Mouse (Mus musculus) small intestine, adult 2 months (tissue): ENCODE results near the gene Gm13698.
"Not testable (repeated sequence)": the region's sequence is repeated elsewhere in the genome, so short reads cannot be mapped to it uniquely, and the experiment has no call there.

ENCODE experiments used
- CTCF ChIP-seq: fragments of 200-500 bp; IDR thresholded peaks from 2 replicates; pipeline ENCODE4 v1.5.1; 2012; ENCODE audit warnings: low read depth, mild to moderate bottlenecking, control low read depth, inconsistent platforms, low read length, moderate library complexity, mixed read lengths; ENCODE audit not compliant: insufficient replicate concordance, insufficient read length; ENCODE audit errors: extremely low read depth
- POLR2A ChIP-seq: fragments of 200-500 bp; IDR thresholded peaks from 2 replicates; pipeline ENCODE4 v1.6.1; 2012; ENCODE audit warnings: low read depth, mild to moderate bottlenecking, control low read depth, inconsistent platforms, low read length, moderate library complexity

- TF ChIP-seq CTCF, POLR2A: not testable (repeated sequence)
Measured at GRCm38 (mm10) chr2:83984443-83984842, 28.9 kb downstream of the Gm13698 start, which contains the start of gene Gm13697.
